Comparison of ENCODE assay signal across 24 mouse cellular contexts in genomic region chr16:52222896-52223295, GRCm38 (mm10).
DNase-seq lines count a peak whose midpoint lies in the region; ATAC-seq and TF ChIP-seq lines count a peak whose summit lies in the region.
"Had no signal": no experiment of that assay in that cellular context is flagged by ENCODE, and none has a peak within 500 bp of the region (broad histone marks: within the 10 kb centered on the region; RNA-seq: fewer than 3 reads in every experiment).

No protein-coding gene starts in this region.

- peaks cover 4 to 12% of the 10 kb centered on the region in 2 experiments; a peak in 2 of 4 replicates for H3K4me1 ChIP-seq in CH12.LX (ENCODE audit: control insufficient read depth in 1 of 2, insufficient read depth in 2 of 2)
- H3K4me1 ChIP-seq: embryonic facial prominence, embryonic 10.5 days; embryonic facial prominence, embryonic 12.5 days; forebrain, embryonic 13.5 days; forebrain, embryonic 15.5 days had no signal

- H3K9ac ChIP-seq in CH12.LX (ENCODE audit: insufficient read depth, low read depth) = no peak overlapping the region
- H3K9ac ChIP-seq: embryonic facial prominence, embryonic 12.5 days; forebrain, embryonic 13.5 days; forebrain, embryonic 15.5 days; forebrain, postnatal 0 days had no signal

- peak; percentile 80 for ATAC-seq in megakaryocyte progenitor cell, adult 5-6 weeks (replicated peaks; ENCODE audit: poor library complexity)
- ATAC-seq: activated CD4-positive, CD25-positive, alpha-beta regulatory T cell, adult 4 months; CD4-positive, CD25-positive, alpha-beta regulatory T cell, adult 4 months; forebrain, embryonic 13.5 days; forebrain, embryonic 15.5 days; forebrain, postnatal 0 days had no signal

- H3K36me3 ChIP-seq in CH12.LX (replicated peaks in 1 of 2; ENCODE audit: control insufficient read depth in 1 of 2, insufficient read depth in 1 of 2, low read length in 1 of 2) = no peaks in the 10 kb centered on the region
- H3K36me3 ChIP-seq: embryonic facial prominence, embryonic 10.5 days; embryonic facial prominence, embryonic 12.5 days; forebrain, embryonic 15.5 days had no signal

- no peak overlapping the region for H3K4me2 ChIP-seq in CH12.LX (ENCODE audit: insufficient read depth, low read depth, poor library complexity, severe bottlenecking)
- H3K4me2 ChIP-seq: embryonic facial prominence, embryonic 12.5 days; forebrain, embryonic 13.5 days; forebrain, embryonic 15.5 days had no signal

- H3K27ac ChIP-seq in CH12.LX (ENCODE audit: insufficient read depth, low read depth) = no peak overlapping the region
- H3K27ac ChIP-seq: embryonic facial prominence, embryonic 10.5 days; embryonic facial prominence, embryonic 12.5 days; forebrain, embryonic 13.5 days; forebrain, embryonic 15.5 days had no signal

- no peak for TF ChIP-seq RAD21 in CH12.LX (IDR thresholded peaks at IDR 0.05; ENCODE audit: low read depth, low read length)

- no peak for TF ChIP-seq EP300 in CH12.LX (IDR thresholded peaks at IDR 0.05; ENCODE audit: low read length)

- H3K79me2 ChIP-seq in CH12.LX (replicated peaks; ENCODE audit: control insufficient read depth, extremely low read depth, insufficient read depth, poor library complexity, severe bottlenecking) = no peaks in the 10 kb centered on the region

- dilution Hi-C loops in CH12.LX (cut with MboI; ENCODE audit: extremely low pct_ligation_motif_present, extremely low pct_unique_long_range_greater_than_20kb, low sequenced_read_pairs) = no loop called here

- no peaks in the 10 kb centered on the region for H3K9me3 ChIP-seq in CH12.LX (replicated peaks; ENCODE audit: low read length)
- H3K9me3 ChIP-seq: embryonic facial prominence, embryonic 10.5 days; embryonic facial prominence, embryonic 12.5 days; forebrain, embryonic 13.5 days; forebrain, embryonic 15.5 days had no signal

- no peak overlapping the region for H3K4me3 ChIP-seq in CH12.LX (replicated peaks in 1 of 3; ENCODE audit: low read depth in 2 of 3, low read length in 2 of 3, poor library complexity in 1 of 3)
- H3K4me3 ChIP-seq: embryonic facial prominence, embryonic 10.5 days; embryonic facial prominence, embryonic 12.5 days; forebrain, embryonic 13.5 days; forebrain, embryonic 15.5 days had no signal

- TF ChIP-seq CTCF in CH12.LX (conservative IDR thresholded peaks at IDR 0.05 in 1 of 2, IDR thresholded peaks at IDR 0.05 in 1 of 2; ENCODE audit: low read depth in 2 of 2, low read length in 2 of 2) = no peak

- peak; percentile 11 for DNase-seq in 3T3-L1 (ENCODE audit: low read depth, low spot score)
- peak; percentile 11 for DNase-seq in CH12.LX (ENCODE audit: extremely low read depth)
- DNase-seq in c-Kit-positive CD71-negative TER-119-negative erythroid progenitor cells, embryonic 14.5 days (ENCODE audit: low read depth) = peak; percentile 1
- no peak for DNase-seq in left cerebral cortex, adult 11 months (ENCODE audit: low spot score)
- no peak for DNase-seq in neural tube, embryonic 10.5 days (ENCODE audit: extremely low spot score, low spot score)
- DNase-seq in cerebellum, adult 9-11 months = no peak
- DNase-seq: adrenal gland, adult 8-10 months; adrenal gland, postnatal 14 days; adrenal gland, postnatal 36 days; B cell, adult 2 months; cerebellum, adult 11 months; cerebellum, adult 18-20 months; cerebellum, adult 9-10 months; cerebellum, postnatal 14 days; cerebellum, postnatal 36 days; embryo, embryonic 11 days; forebrain, postnatal 0 days had no signal

- TF ChIP-seq POLR2A in CH12.LX (IDR thresholded peaks at IDR 0.05; ENCODE audit: low read depth, low read length) = no peak

- in situ Hi-C loops in CH12.LX (cut with MboI; ENCODE audit: low pct_ligation_motif_present, low pct_unique_long_range_greater_than_20kb, low sequenced_read_pairs) = loop anchor here (10.0 to 25.0 kb wide), 3 partner anchors 232 to 1014 kb away; partner anchors contain the start of gene Alcam

- H3K27me3 ChIP-seq in CH12.LX (replicated peaks) = no peaks in the 10 kb centered on the region
- H3K27me3 ChIP-seq: embryonic facial prominence, embryonic 12.5 days; forebrain, embryonic 13.5 days; forebrain, embryonic 15.5 days had no signal

TF ChIP-seq in CH12.LX, 34 proteins besides CTCF, POLR2A, EP300 and RAD21:
- no peak for TF ChIP-seq UBTF (IDR thresholded peaks at IDR 0.05; ENCODE audit: low read depth, low read length)
- TF ChIP-seq MEF2A (IDR thresholded peaks at IDR 0.05; ENCODE audit: borderline replicate concordance, low read depth, low read length) = peak; percentile 82
- no peak for TF ChIP-seq MAFK (IDR thresholded peaks at IDR 0.05; ENCODE audit: insufficient replicate concordance, low read length)
- TF ChIP-seq MYC (IDR thresholded peaks at IDR 0.05; ENCODE audit: low read depth, low read length) = no peak
- TF ChIP-seq POLR2AphosphoS2 (IDR thresholded peaks at IDR 0.05; ENCODE audit: low read depth, low read length) = no peak
- TF ChIP-seq JUN (IDR thresholded peaks at IDR 0.05; ENCODE audit: insufficient read depth, low read depth, low read length) = peak; percentile 49; the same call in 1 of the 2 replicates
- TF ChIP-seq SIN3A (IDR thresholded peaks at IDR 0.05; ENCODE audit: low read length) = no peak
- TF ChIP-seq NRF1 (IDR thresholded peaks at IDR 0.05; ENCODE audit: low read depth, low read length) = no peak
- no peak for TF ChIP-seq E2F4 (IDR thresholded peaks at IDR 0.05; ENCODE audit: insufficient replicate concordance, low read depth, low read length)
- no peak for TF ChIP-seq CHD1 (IDR thresholded peaks at IDR 0.05; ENCODE audit: low read depth, low read length)
- no peak; the same call in 1 of the 2 replicates for TF ChIP-seq JUND (conservative IDR thresholded peaks at IDR 0.05; ENCODE audit: low read depth, low read length)

Comparison
In these comparisons a context has a peak if more than half of its experiments do, and no peak if none do; other contexts are left out.
1. DNase-seq: peak in 3T3-L1 (single experiment), CH12.LX (single experiment) and c-Kit-positive CD71-negative TER-119-negative erythroid progenitor cells, embryonic 14.5 days (single experiment); none in left cerebral cortex, adult 11 months (single experiment), neural tube, embryonic 10.5 days (single experiment) and cerebellum, adult 9-11 months (single experiment).